Mouse (Mus musculus) left cerebral cortex, adult 18-20 months (tissue): ENCODE measurements around the gene Defa22. TPM values are rescaled to one million over a fixed set of nuclear protein-coding genes. Genes with fewer than 3 reads are reported as not detected.
"Not testable (repeated sequence)": the region's sequence is repeated elsewhere in the genome, so short reads cannot be mapped to it uniquely, and the experiment has no call there.

Source experiments
- DNase-seq, 2 experiments: peaks; one replicate each; pipeline ENCODE4 v3.0.0; 2021 to 2022; ENCODE audit warnings: low spot score in 2 of 2, mixed read lengths in 1 of 2
- long read RNA-seq, 2 experiments: library from polyadenylated mRNA; stranded (forward); transcript quantifications; one replicate each; pipeline ENCODE4 v2.0.0; 2021
- total RNA-seq, 2 experiments: library from RNA; stranded (reverse); gene quantifications; 2 replicates each; pipeline ENCODE4 v1.2.3; 2021

Gene Defa22
- total RNA-seq: not detected
- long read RNA-seq, experiment 1: 0 reads
- long read RNA-seq, experiment 2: 0 reads

DNA sequence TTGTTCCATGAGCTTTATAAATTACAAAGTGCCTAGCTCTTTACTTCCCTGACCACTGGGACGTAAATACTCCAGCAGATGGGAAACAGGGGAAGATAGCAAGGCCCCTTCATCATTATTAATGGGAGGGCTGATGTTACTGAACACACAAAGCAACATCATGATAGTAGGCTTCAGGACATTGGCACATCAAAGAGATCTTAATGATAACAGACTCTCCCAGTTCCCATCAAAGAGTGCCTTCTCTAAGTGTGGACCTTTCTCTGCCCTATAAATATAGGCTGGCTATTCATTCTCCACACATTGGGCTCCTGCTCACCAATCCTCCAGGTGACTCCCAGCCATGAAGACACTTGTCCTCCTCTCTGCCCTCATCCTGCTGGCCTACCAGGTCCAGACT lies at the start of gene Defa22:
Gene Defa22, plus strand, starts transcription at position 301 of the 400 bp plus-strand sequence.
- not testable (repeated sequence) for DNase-seq

DNA sequence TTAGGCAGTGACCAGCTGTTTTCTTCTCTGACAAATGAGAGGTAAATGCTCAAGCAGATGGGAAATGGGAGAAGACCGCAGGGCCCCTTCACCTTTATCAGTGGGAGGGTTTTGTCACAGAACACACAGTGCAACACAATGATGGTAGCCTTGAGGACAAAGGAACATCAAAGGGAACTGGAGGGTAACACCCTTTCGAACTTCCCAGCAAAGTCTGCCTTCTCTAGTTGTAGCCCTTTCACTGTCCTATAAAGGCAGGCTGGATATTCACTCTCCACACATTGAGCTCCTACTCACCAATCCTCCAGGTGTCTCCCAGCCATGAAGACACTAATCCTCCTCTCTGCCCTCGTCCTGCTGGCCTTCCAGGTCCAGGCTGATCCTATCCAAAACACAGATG lies 27.7 kb upstream of the Defa22 start, which contains the start of gene Defa30:
Gene Defa30, plus strand, starts transcription at position 301 of the 400 bp plus-strand sequence.
- not testable (repeated sequence) for DNase-seq

DNA sequence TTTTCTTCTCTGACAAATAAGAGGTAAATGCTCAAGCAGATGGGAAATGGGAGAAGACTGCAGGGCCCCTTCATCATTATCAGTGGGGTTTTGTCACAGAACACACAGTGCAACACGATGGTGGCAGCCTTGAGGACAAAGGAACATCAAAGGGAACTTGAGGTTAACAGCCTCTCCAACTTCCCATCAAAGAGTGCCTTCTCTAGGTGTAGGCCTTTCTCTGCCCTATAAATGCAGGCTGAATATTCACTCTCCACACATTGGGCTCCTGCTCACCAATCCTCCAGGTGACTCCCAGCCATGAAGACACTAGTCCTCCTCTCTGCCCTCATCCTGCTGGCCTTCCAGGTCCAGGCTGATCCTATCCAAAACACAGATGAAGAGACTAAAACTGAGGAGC lies 29.2 kb downstream of the Defa22 start, which contains the start of gene Defa31:
Gene Defa31, plus strand, starts transcription at position 301 of the 400 bp plus-strand sequence.
- not testable (repeated sequence) for DNase-seq

DNA sequence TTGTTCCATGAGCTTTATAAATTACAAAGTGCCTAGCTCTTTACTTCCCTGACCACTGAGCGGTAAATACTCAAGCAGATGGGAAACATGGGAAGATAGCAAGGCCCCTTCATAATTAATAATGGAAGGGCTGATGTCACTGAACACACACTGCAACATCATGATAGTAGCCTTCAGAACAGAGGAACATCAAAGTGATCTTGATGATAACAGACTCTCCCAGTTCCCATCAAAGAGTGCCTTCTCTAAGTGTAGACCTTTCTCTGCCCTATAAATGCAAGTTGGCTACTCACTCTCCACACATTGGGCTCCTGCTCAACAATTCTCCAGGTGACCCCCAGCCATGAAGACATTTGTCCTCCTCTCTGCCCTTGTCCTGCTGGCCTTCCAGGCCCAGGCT lies 39.2 kb downstream of the Defa22 start, which contains the start of gene Gm15293:
Gene Gm15293, plus strand, starts transcription at position 301 of the 400 bp plus-strand sequence.
- DNase-seq: not testable (repeated sequence)

Other genes with a start within 250 kb of the Defa22 start
- gene Gm6040, start 240.2 kb upstream of the Defa22 start, total RNA-seq: not detected
- gene AY761185, start 217.6 kb upstream of the Defa22 start, total RNA-seq: not detected
- not detected for gene Defa21, start 136.7 kb upstream of the Defa22 start, total RNA-seq
- gene Defa23, start 107.2 kb upstream of the Defa22 start, total RNA-seq: not detected
- gene Defa35, start 97.2 kb upstream of the Defa22 start, total RNA-seq: not detected
- not detected for gene Defa25, start 77.8 kb upstream of the Defa22 start, total RNA-seq
- not detected for gene Gm14851, start 66.2 kb upstream of the Defa22 start, total RNA-seq
- not detected for gene Defa30, start 27.6 kb upstream of the Defa22 start, total RNA-seq
- not detected for gene Defa31, start 29.3 kb downstream of the Defa22 start, total RNA-seq
- gene Gm15293, start 39.3 kb downstream of the Defa22 start, total RNA-seq: not detected
- gene Gm15292, start 87.5 kb downstream of the Defa22 start, total RNA-seq: not detected
- not detected for gene Defa27, start 153.3 kb downstream of the Defa22 start, total RNA-seq
- gene Defa29, start 164.7 kb downstream of the Defa22 start, total RNA-seq: not detected
- gene Defa2, start 216.2 kb downstream of the Defa22 start, total RNA-seq: not detected
- gene Defa33, start 229.5 kb downstream of the Defa22 start, total RNA-seq: not detected